Comparison of ENCODE assay signal across 11 mouse cellular contexts in genomic region chr7:46997644-46998395, GRCm38 (mm10). TPM values are rescaled to one million over a fixed set of nuclear protein-coding genes. Genes with fewer than 3 reads are reported as not detected.
A peak's percentile ranks its signal among the peaks of the same experiment; 100 is the strongest.
DNase-seq lines count a peak whose midpoint lies in the region; ATAC-seq and TF ChIP-seq lines count a peak whose summit lies in the region.
"Had no signal": no experiment of that assay in that cellular context is flagged by ENCODE, and none has a peak within 500 bp of the region (broad histone marks: within the 10 kb centered on the region; RNA-seq: fewer than 3 reads in every experiment).

No protein-coding gene starts in this region.

- peaks cover 69% of the 10 kb centered on the region for H3K36me3 ChIP-seq in liver, embryonic 12.5 days
- H3K36me3 ChIP-seq in thymus, adult 2 months (ENCODE audit: control insufficient read depth, insufficient read depth, low read length) = peaks cover 59% of the 10 kb centered on the region

- H3K4me2 ChIP-seq in liver, embryonic 12.5 days = peak overlapping the region; percentile 53

- H3K4me3 ChIP-seq in liver, embryonic 12.5 days = no peak overlapping the region
- no peak overlapping the region for H3K4me3 ChIP-seq in left cerebral cortex, adult 2 months
- H3K4me3 ChIP-seq in thymus, adult 2 months (ENCODE audit: control insufficient read depth, insufficient read depth, low read length) = no peak overlapping the region

- H3K27ac ChIP-seq in liver, embryonic 12.5 days = peak overlapping the region; percentile 86
- H3K27ac ChIP-seq in left cerebral cortex, adult 2 months = no peak overlapping the region
- no peak overlapping the region for H3K27ac ChIP-seq in thymus, adult 2 months (ENCODE audit: control insufficient read depth, insufficient read depth, low read length)

- H3K9me3 ChIP-seq in liver, embryonic 12.5 days (replicated peaks) = no peaks in the 10 kb centered on the region

- peaks cover 87% of the 10 kb centered on the region for H3K4me1 ChIP-seq in liver, embryonic 12.5 days
- H3K4me1 ChIP-seq in thymus, adult 2 months (replicated peaks; ENCODE audit: control insufficient read depth, insufficient read depth, low read length) = no peaks in the 10 kb centered on the region

- intact Hi-C loops in left cerebral cortex, adult 2 months (cut with DNase I) = no loop called here

- 82% methylated on average over 21 of the region's 21 CpGs for WGBS in liver, embryonic 12.5 days (ENCODE audit: insufficient replicate concordance)
- 95% methylated on average over 21 of the region's 21 CpGs for WGBS in thymus, adult 2 months

- peak overlapping the region; percentile 18; the same call in 1 of the 2 replicates for H3K9ac ChIP-seq in liver, embryonic 12.5 days

- peak; percentile 33 for DNase-seq in gastrocnemius, adult 18-20 months (ENCODE audit: low spot score)
- DNase-seq in gastrocnemius, postnatal 4 days (ENCODE audit: low spot score in 2 of 2) = no peak
- peak; percentile 50 for DNase-seq in brain, embryonic 14.5 days (ENCODE audit: low read depth)
- DNase-seq in heart, adult 9 months (ENCODE audit: low spot score in 2 of 2) = peak; percentile 48 to 50
- no peak for DNase-seq in spleen, adult 18-20 months
- no peak for DNase-seq in left cerebral cortex, adult 2 months (ENCODE audit: extremely low spot score in 1 of 2, low spot score in 2 of 2)
- DNase-seq in thymus, adult 2 months = no peak
- DNase-seq: midbrain, embryonic 14.5 days had no signal

- H3K27me3 ChIP-seq in liver, embryonic 12.5 days (replicated peaks) = no peaks in the 10 kb centered on the region
- H3K27me3 ChIP-seq in thymus, adult 2 months (ENCODE audit: control insufficient read depth, insufficient read depth, low read length) = no peaks in the 10 kb centered on the region

- no peak for TF ChIP-seq CTCF in brain, embryonic 14.5 days (IDR thresholded peaks at IDR 0.05; ENCODE audit: borderline replicate concordance, extremely low read depth, insufficient read depth, insufficient read length)
- TF ChIP-seq CTCF in left cerebral cortex, adult 2 months (IDR thresholded peaks at IDR 0.05) = no peak
- no peak for TF ChIP-seq CTCF in thymus, adult 2 months (IDR thresholded peaks at IDR 0.05; ENCODE audit: borderline replicate concordance, control insufficient read depth, extremely low read depth, insufficient read depth, low read length, poor library complexity)

- TF ChIP-seq POLR2A in brain, embryonic 14.5 days (IDR thresholded peaks at IDR 0.05; ENCODE audit: borderline replicate concordance, extremely low read depth, insufficient read depth, insufficient read length, poor library complexity, severe bottlenecking) = no peak
- no peak for TF ChIP-seq POLR2A in thymus, adult 2 months (IDR thresholded peaks at IDR 0.05; ENCODE audit: control insufficient read depth, extremely low read depth, insufficient read depth, low read length, poor library complexity)

- ATAC-seq in liver, embryonic 12.5 days = no peak
- ATAC-seq: CD4-positive, CD25-positive, alpha-beta regulatory T cell, adult 4 months had no signal

RNA-seq across cellular contexts. Expression of gene Spty2d1, which starts 10.4 kb away (rescaled TPM):
- total RNA-seq in gastrocnemius, adult 18-20 months (2021) = 1 to 10 TPM; 4.5 to 4.7 TPM
- 10 to 100 TPM; 18.2 to 20.7 TPM for total RNA-seq in gastrocnemius, postnatal 4 days (2021)
- polyA plus RNA-seq in brain, embryonic 14.5 days (2012; rRNA removed) = 5.4 and 6.2 TPM in 2 replicates
- 16.8 and 17.7 TPM in 2 replicates for polyA plus RNA-seq in liver, embryonic 12.5 days (2016; fragmentation: Nextera tagmentation; extraction: Ambion mirVana)
- total RNA-seq in left cerebral cortex, adult 2 months (2021) = 10 to 100 TPM; 16.2 to 18.4 TPM
- polyA plus RNA-seq in thymus, adult 2 months (2012; rRNA removed) = 6.9 and 8.4 TPM in 2 replicates

RNA-seq across cellular contexts. Expression of gene Gm9999, which starts 14.4 kb away (rescaled TPM):
- total RNA-seq in gastrocnemius, adult 18-20 months (2021) = not detected
- not detected for total RNA-seq in gastrocnemius, postnatal 4 days (2021)
- not detected in 2 replicates for polyA plus RNA-seq in brain, embryonic 14.5 days (2012; rRNA removed)
- not detected in 2 replicates for polyA plus RNA-seq in liver, embryonic 12.5 days (2016; fragmentation: Nextera tagmentation; extraction: Ambion mirVana)
- not detected for total RNA-seq in left cerebral cortex, adult 2 months (2021)
- 0.54 TPM in 1 of 2 replicates, not detected in the other for polyA plus RNA-seq in thymus, adult 2 months (2012; rRNA removed)
- total RNA-seq: left cerebral cortex, adult 18-20 months had no signal
- polyA plus RNA-seq: CD4-positive, CD25-positive, alpha-beta regulatory T cell, adult 4 months; midbrain, embryonic 14.5 days had no signal

RNA-seq across cellular contexts. Expression of gene Uevld, which starts 39.5 kb away (rescaled TPM):
- 10 to 100 TPM; 10.5 to 11.5 TPM for total RNA-seq in gastrocnemius, adult 18-20 months (2021)
- 10 to 100 TPM; 11.3 to 13.0 TPM for total RNA-seq in gastrocnemius, postnatal 4 days (2021)
- 6.5 and 7.5 TPM in 2 replicates for polyA plus RNA-seq in brain, embryonic 14.5 days (2012; rRNA removed)
- 6.9 and 7.1 TPM in 2 replicates for polyA plus RNA-seq in liver, embryonic 12.5 days (2016; fragmentation: Nextera tagmentation; extraction: Ambion mirVana)
- 10 to 100 TPM; 11.7 to 13.2 TPM for total RNA-seq in left cerebral cortex, adult 2 months (2021)
- 4.0 and 4.3 TPM in 2 replicates for polyA plus RNA-seq in thymus, adult 2 months (2012; rRNA removed)

RNA-seq across cellular contexts. Expression of gene Tmem86a, which starts 52.6 kb away (rescaled TPM):
- 1 to 10 TPM; 3.2 to 4.1 TPM for total RNA-seq in gastrocnemius, adult 18-20 months (2021)
- total RNA-seq in gastrocnemius, postnatal 4 days (2021) = 1 to 10 TPM; 9.4 to 9.5 TPM
- polyA plus RNA-seq in brain, embryonic 14.5 days (2012; rRNA removed) = 17.4 and 22.6 TPM in 2 replicates
- 20.2 and 20.3 TPM in 2 replicates for polyA plus RNA-seq in liver, embryonic 12.5 days (2016; fragmentation: Nextera tagmentation; extraction: Ambion mirVana)
- 10 to 100 TPM; 12.5 to 14.7 TPM for total RNA-seq in left cerebral cortex, adult 2 months (2021)
- 51.3 and 66.5 TPM in 2 replicates for polyA plus RNA-seq in thymus, adult 2 months (2012; rRNA removed)

Comparison
In these comparisons a context has a peak if more than half of its experiments do, and no peak if none do; other contexts are left out.
1. DNase-seq: peak in gastrocnemius, adult 18-20 months (single experiment), brain, embryonic 14.5 days (single experiment) and heart, adult 9 months (2 of 2); none in gastrocnemius, postnatal 4 days (0 of 2), spleen, adult 18-20 months (0 of 2), left cerebral cortex, adult 2 months (0 of 2) and thymus, adult 2 months (single experiment).